In the genomic region with DNA sequence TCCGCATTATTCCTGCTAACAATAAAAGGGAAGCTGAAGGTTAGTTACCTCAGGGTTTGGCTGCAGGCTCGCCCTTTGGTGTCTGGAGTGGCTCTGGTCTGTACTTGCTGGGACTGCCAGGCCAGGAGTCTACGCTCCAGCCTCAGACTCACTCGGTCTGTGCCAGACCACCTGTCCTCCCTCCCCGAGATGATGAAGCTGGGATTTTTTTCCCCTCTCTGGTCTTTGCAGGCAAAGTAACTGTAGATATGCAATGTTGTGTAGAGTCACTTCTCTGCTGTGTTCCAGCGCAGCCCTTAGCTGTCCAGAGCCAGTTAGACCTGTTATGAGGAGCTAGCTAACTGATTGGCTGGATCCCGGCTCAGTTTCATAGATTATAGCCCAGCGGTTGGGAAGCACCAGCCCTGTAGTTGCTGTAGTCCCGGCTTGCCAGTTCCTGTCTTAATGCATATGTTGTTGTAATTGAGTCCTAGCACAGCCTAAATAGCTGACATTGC, we compare ENCODE assay signal across 8 mouse cellular contexts. TPM values are rescaled to one million over a fixed set of nuclear protein-coding genes. Genes with fewer than 3 reads are reported as not detected.
DNase-seq lines count a peak whose midpoint lies in the region; ATAC-seq and TF ChIP-seq lines count a peak whose summit lies in the region.
"Had no signal": no experiment of that assay in that cellular context is flagged by ENCODE, and none has a peak within 500 bp of the region (broad histone marks: within the 10 kb centered on the region; RNA-seq: fewer than 3 reads in every experiment).

No protein-coding gene starts in this region.

- peak; percentile 82 for ATAC-seq in lung, embryonic 14.5 days (ENCODE audit: insufficient read depth)
- peak; percentile 88 for ATAC-seq in stomach, embryonic 15.5 days (ENCODE audit: insufficient read depth, low FRiP score, low read depth)

- no peak for TF ChIP-seq CTCF in lung, embryonic 14.5 days (IDR thresholded peaks at IDR 0.05; ENCODE audit: low read depth)
- no peak for TF ChIP-seq CTCF in lung, adult 2 months (IDR thresholded peaks at IDR 0.05; ENCODE audit: insufficient read depth, low read length)

- WGBS in lung, embryonic 14.5 days: 48% methylated on average over 9 of the region's 9 CpGs
- WGBS in lung, adult 2 months: 26% methylated on average over 9 of the region's 9 CpGs
- 55% methylated on average over 9 of the region's 9 CpGs for WGBS in stomach, embryonic 15.5 days

- peak overlapping the region; percentile 33 for H3K4me2 ChIP-seq in lung, embryonic 14.5 days
- peak overlapping the region; percentile 29 for H3K4me2 ChIP-seq in stomach, embryonic 15.5 days

- no peaks in the 10 kb centered on the region for H3K4me1 ChIP-seq in lung, embryonic 14.5 days (ENCODE audit: insufficient read depth)
- no peaks in the 10 kb centered on the region for H3K4me1 ChIP-seq in lung, adult 2 months (ENCODE audit: control insufficient read depth, insufficient read depth, low read length)
- no peaks in the 10 kb centered on the region for H3K4me1 ChIP-seq in stomach, embryonic 15.5 days

- H3K27me3 ChIP-seq in lung, embryonic 14.5 days (ENCODE audit: insufficient read depth, low read length): no peaks in the 10 kb centered on the region
- no peaks in the 10 kb centered on the region for H3K27me3 ChIP-seq in stomach, embryonic 15.5 days (replicated peaks)

- no peaks in the 10 kb centered on the region for H3K9me3 ChIP-seq in lung, embryonic 14.5 days (ENCODE audit: low read depth, low read length)
- no peaks in the 10 kb centered on the region for H3K9me3 ChIP-seq in stomach, embryonic 15.5 days
- H3K9me3 ChIP-seq: forebrain, embryonic 10.5 days had no signal

- H3K9ac ChIP-seq in lung, embryonic 14.5 days: no peak overlapping the region
- H3K9ac ChIP-seq in stomach, embryonic 15.5 days: no peak overlapping the region

- no peak overlapping the region for H3K4me3 ChIP-seq in lung, embryonic 14.5 days (ENCODE audit: low read depth, low read length)
- no peak overlapping the region for H3K4me3 ChIP-seq in lung, adult 2 months (replicated peaks; ENCODE audit: extremely low read depth, low read depth, low read length)
- H3K4me3 ChIP-seq in stomach, embryonic 15.5 days (replicated peaks): no peak overlapping the region; the same call in 1 of the 2 replicates
- H3K4me3 ChIP-seq: forebrain, embryonic 10.5 days had no signal

- H3K36me3 ChIP-seq in lung, embryonic 14.5 days (ENCODE audit: insufficient read depth): no peaks in the 10 kb centered on the region
- no peaks in the 10 kb centered on the region for H3K36me3 ChIP-seq in stomach, embryonic 15.5 days
- H3K36me3 ChIP-seq: forebrain, embryonic 10.5 days had no signal

- no peak overlapping the region for H3K27ac ChIP-seq in lung, embryonic 14.5 days (ENCODE audit: low read depth)
- H3K27ac ChIP-seq in stomach, embryonic 15.5 days: peak overlapping the region; percentile 26; the same call in 1 of the 2 replicates
- H3K27ac ChIP-seq: forebrain, embryonic 10.5 days had no signal

- TF ChIP-seq POLR2A in lung, adult 2 months (IDR thresholded peaks at IDR 0.05; ENCODE audit: borderline replicate concordance, extremely low read depth, low read depth, low read length): no peak

- DNase-seq in lung, embryonic 14.5 days: peak; percentile 48
- DNase-seq in lung, adult 2 months: no peak
- DNase-seq in heart, postnatal 4 days: peak; percentile 18
- DNase-seq in kidney, postnatal 36 days: peak; percentile 40 to 47
- DNase-seq in thymus, postnatal 0 days (ENCODE audit: low spot score): no peak
- DNase-seq in thymus, postnatal 4 days: no peak

RNA-seq across cellular contexts. Expression of a gene that starts 48.5 kb away (rescaled TPM):
- polyA plus RNA-seq in lung, embryonic 14.5 days (2014; fragmentation: Nextera tagmentation; extraction: Ambion mirVana): 14.5 and 16.2 TPM in 2 replicates
- 12.0 and 20.0 TPM in 2 replicates for polyA plus RNA-seq in lung, adult 2 months (2012; rRNA removed)
- 10 to 100 TPM; 57.1 to 61.1 TPM for total RNA-seq in heart, postnatal 4 days (2021)
- polyA plus RNA-seq in stomach, embryonic 15.5 days (2015; fragmentation: Nextera tagmentation; extraction: Ambion mirVana): 22.8 and 26.6 TPM in 2 replicates
- 11.9 and 16.5 TPM in 2 replicates for polyA plus RNA-seq in thymus, postnatal 0 days (2015; fragmentation: Nextera tagmentation; extraction: Ambion mirVana)

Comparison
In these comparisons a context has a peak if more than half of its experiments do, and no peak if none do; other contexts are left out.
1. DNase-seq: peak in lung, embryonic 14.5 days (single experiment), heart, postnatal 4 days (single experiment) and kidney, postnatal 36 days (2 of 2); none in lung, adult 2 months (single experiment), thymus, postnatal 0 days (single experiment) and thymus, postnatal 4 days (single experiment).